Mouse (Mus musculus): ENCODE data around the gene Appl2. TPM values are rescaled to one million over a fixed set of nuclear protein-coding genes. Genes with fewer than 3 reads are reported as not detected.

Appl2 gene
- polyA plus RNA-seq, 1 experiment from 2014 or later: 37.7 TPM

GRCm38 (mm10) chr10:83590801-83591200 is 57.7 kb downstream of the Appl2 start:
- no peaks in the 10 kb centered on the region for H3K9me3 ChIP-seq (ENCODE audit: control insufficient read depth, low read length)
- ATAC-seq (ENCODE audit: low read depth): no peak
- H3K27me3 ChIP-seq (replicated peaks; ENCODE audit: control insufficient read depth, insufficient read depth, low read length): no peaks in the 10 kb centered on the region
- peaks cover 86% of the 10 kb centered on the region for H3K36me3 ChIP-seq (ENCODE audit: control insufficient read depth, insufficient read depth, low read length)
- H3K27ac ChIP-seq (replicated peaks; ENCODE audit: low read depth, low read length): no peak overlapping the region
- no peak overlapping the region for H3K4me2 ChIP-seq (ENCODE audit: low read depth, low read length)
- DNase-seq (ENCODE audit: low spot score): peak; percentile 35
- H3K9ac ChIP-seq (ENCODE audit: low read depth, low read length): no peak overlapping the region
- 82% methylated on average over 6 of the region's 6 CpGs for WGBS
- H3K4me3 ChIP-seq (ENCODE audit: low read depth, low read length): no peak overlapping the region
- H3K4me1 ChIP-seq (ENCODE audit: control insufficient read depth, insufficient read depth, low read length): no peaks in the 10 kb centered on the region

- Histone ChIP-seq H3K9ac (ENCODE audit: low read depth, low read length) (no peak overlapping the region), H3K4me1 (ENCODE audit: control insufficient read depth, insufficient read depth, low read length) (no peaks in the 10 kb centered on the region), H3K4me2 (ENCODE audit: low read depth, low read length) (no peak overlapping the region), H3K4me3 (ENCODE audit: low read depth, low read length) (no peak overlapping the region), H3K36me3 (ENCODE audit: control insufficient read depth, insufficient read depth, low read length) (peaks cover 92% of the 10 kb centered on the region), H3K27me3 (replicated peaks; ENCODE audit: control insufficient read depth, insufficient read depth, low read length) (no peaks in the 10 kb centered on the region), H3K9me3 (ENCODE audit: control insufficient read depth, low read length) (no peaks in the 10 kb centered on the region), H3K27ac (replicated peaks; ENCODE audit: low read depth, low read length) (no peak overlapping the region)
- ATAC-seq (ENCODE audit: low read depth) (no peak), DNase-seq (ENCODE audit: low spot score) (no peak)
- WGBS: 93% methylated on average over 7 of the region's 7 CpGs
Observed at GRCm38 (mm10) chr10:83565449-83566441, 82.8 kb downstream of the Appl2 start.

GRCm38 (mm10) chr10:83563005-83563404 is 85.5 kb downstream of the Appl2 start:
- DNase-seq (ENCODE audit: low spot score): no peak
- no peak for ATAC-seq (ENCODE audit: low read depth)
- Histone ChIP-seq H3K4me3 (ENCODE audit: low read depth, low read length) (no peak overlapping the region), H3K27me3 (replicated peaks; ENCODE audit: control insufficient read depth, insufficient read depth, low read length) (no peaks in the 10 kb centered on the region), H3K4me2 (ENCODE audit: low read depth, low read length) (no peak overlapping the region), H3K9ac (ENCODE audit: low read depth, low read length) (no peak overlapping the region), H3K36me3 (ENCODE audit: control insufficient read depth, insufficient read depth, low read length) (peaks cover 90% of the 10 kb centered on the region), H3K4me1 (ENCODE audit: control insufficient read depth, insufficient read depth, low read length) (no peaks in the 10 kb centered on the region), H3K27ac (replicated peaks; ENCODE audit: low read depth, low read length) (no peak overlapping the region), H3K9me3 (ENCODE audit: control insufficient read depth, low read length) (no peaks in the 10 kb centered on the region)

Other genes with a start within 250 kb of the Appl2 start
- 5.6 and 6.5 TPM in 2 replicates for gene Aldh1l2, start 114.6 kb downstream of the Appl2 start, polyA plus RNA-seq (2014; fragmentation: Nextera tagmentation; extraction: Ambion mirVana)
- gene Washc4, start 105.0 kb downstream of the Appl2 start, polyA plus RNA-seq (2014; fragmentation: Nextera tagmentation; extraction: Ambion mirVana): 41.4 and 42.9 TPM in 2 replicates
- gene 1500009L16Rik, start 74.1 kb upstream of the Appl2 start, polyA plus RNA-seq (2014; fragmentation: Nextera tagmentation; extraction: Ambion mirVana): 22.7 and 25.8 TPM in 2 replicates

Data from embryonic facial prominence, embryonic 14.5 days (tissue).